Mouse (Mus musculus): ENCODE measurements around the gene Fam227a. TPM values are rescaled to one million over a fixed set of nuclear protein-coding genes. Genes with fewer than 3 reads are reported as not detected.

Fam227a gene
- total and polyA plus RNA-seq, 3 experiments: 0.35 to 0.60 TPM; not detected in 1

DNA sequence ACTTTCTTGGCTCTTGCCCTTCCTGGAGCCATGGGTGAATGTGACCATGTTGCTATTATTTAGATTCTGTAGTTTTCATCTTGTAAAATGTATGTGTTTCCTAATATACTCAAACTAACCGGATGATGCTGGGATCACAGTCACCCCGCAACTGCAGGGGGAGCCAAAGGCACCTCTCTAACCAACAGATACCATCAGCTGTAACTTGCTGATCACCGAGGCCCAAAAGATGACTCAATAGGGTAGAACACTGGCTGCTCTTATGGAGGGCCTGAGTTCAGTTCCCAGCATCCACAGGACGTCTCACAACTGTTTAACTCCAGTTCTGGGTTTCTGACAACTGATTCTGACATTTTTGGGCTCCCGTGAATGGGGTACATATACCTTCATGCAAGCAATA is 42.0 kb downstream of the Fam227a start (continued):
- TF ChIP-seq MXI1 (IDR thresholded peaks at IDR 0.05; ENCODE audit: low read depth, low read length): no peak
- TF ChIP-seq ZNF384 (IDR thresholded peaks at IDR 0.05; ENCODE audit: low read depth, low read length): peak; percentile 32; the same call in 1 of the 2 replicates
- TF ChIP-seq NRF1 (IDR thresholded peaks at IDR 0.05; ENCODE audit: insufficient read depth, low read depth, low read length, poor library complexity, severe bottlenecking): no peak
- TF ChIP-seq USF2 (IDR thresholded peaks at IDR 0.05; ENCODE audit: borderline replicate concordance in 1 of 2, insufficient read depth in 1 of 2, low read depth in 1 of 2, low read length in 2 of 2): no peak
- TF ChIP-seq MAX (IDR thresholded peaks at IDR 0.05; ENCODE audit: low read length): no peak
- TF ChIP-seq UBTF (IDR thresholded peaks at IDR 0.05; ENCODE audit: borderline replicate concordance, insufficient read depth, low read depth, low read length): no peak
- peak; percentile 62 to 72 (median 62) for TF ChIP-seq CTCF (IDR thresholded peaks at IDR 0.05 in 2 of 3, conservative IDR thresholded peaks at IDR 0.05 in 1 of 3; ENCODE audit: control insufficient read depth in 1 of 3, insufficient read depth in 1 of 3, low read depth in 2 of 3, low read length in 3 of 3, poor library complexity in 1 of 3, severe bottlenecking in 1 of 3)

DNA sequence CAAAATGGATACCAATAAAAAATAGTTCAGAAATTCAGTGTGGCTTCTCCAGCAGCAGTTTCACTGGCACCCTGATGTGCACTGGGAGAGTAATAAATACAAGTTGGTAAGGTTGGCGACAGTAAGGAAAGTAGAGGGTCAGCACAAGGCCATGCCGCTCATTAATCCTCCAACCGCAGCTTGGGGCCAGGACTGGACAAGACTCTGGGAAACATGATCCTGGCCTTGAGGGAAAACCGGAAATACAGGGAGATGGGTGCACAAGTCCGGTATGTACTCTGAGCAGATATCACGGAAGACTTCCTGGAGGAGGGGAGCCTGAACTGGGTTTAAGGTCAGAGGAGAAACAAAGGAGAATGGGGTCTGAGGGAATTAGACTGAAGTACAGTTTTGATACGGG is 43.3 kb downstream of the Fam227a start:
- no peak for TF ChIP-seq MXI1 (IDR thresholded peaks at IDR 0.05; ENCODE audit: low read depth, low read length)

DNA sequence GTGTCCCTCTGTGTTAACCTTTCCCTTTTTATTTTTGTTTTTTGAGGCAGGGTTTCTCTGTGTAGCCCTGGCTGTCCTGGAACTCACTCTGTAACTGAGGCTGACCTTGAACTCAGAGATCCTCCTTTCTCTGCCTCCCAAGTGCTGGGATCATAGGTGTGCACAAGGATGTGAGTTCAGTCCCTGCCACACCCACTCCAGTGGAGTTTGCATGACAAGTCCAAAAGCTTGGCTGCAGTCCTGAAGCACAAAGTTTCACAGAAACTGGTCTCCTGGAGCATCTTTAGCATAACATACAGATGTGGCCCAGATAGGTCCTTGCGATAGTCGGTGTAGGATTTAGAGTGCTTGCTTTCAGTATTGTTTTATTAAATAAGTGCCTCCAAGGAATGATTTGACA is 49.5 kb downstream of the Fam227a start:
- H3K9ac ChIP-seq (ENCODE audit: control insufficient read depth, low read depth, low read length, poor library complexity, severe bottlenecking): no peak overlapping the region
- no peaks in the 10 kb centered on the region for H3K4me1 ChIP-seq (ENCODE audit: control insufficient read depth in 1 of 2, insufficient read depth in 2 of 2, low read length in 2 of 2)
- no peaks in the 10 kb centered on the region for H3K79me2 ChIP-seq (ENCODE audit: control insufficient read depth, insufficient read depth, low read length, poor library complexity)
- no peaks in the 10 kb centered on the region for H3K9me3 ChIP-seq (replicated peaks; ENCODE audit: insufficient read depth, low read length)
- no peaks in the 10 kb centered on the region for H3K36me3 ChIP-seq (ENCODE audit: control insufficient read depth in 1 of 2, insufficient read depth in 2 of 2, low read length in 2 of 2)
- no peak overlapping the region for H3K27ac ChIP-seq (ENCODE audit: control insufficient read depth, low read depth, low read length)
- H3K4me3 ChIP-seq (ENCODE audit: control insufficient read depth in 1 of 2, insufficient read depth in 1 of 2, low read depth in 2 of 2, low read length in 2 of 2): no peak overlapping the region
- DNase-seq (ENCODE audit: low read depth, low spot score): no peak
- TF ChIP-seq POLR2AphosphoS5 (IDR thresholded peaks at IDR 0.05; ENCODE audit: borderline replicate concordance, low read depth, low read length) (no peak), USF2 (IDR thresholded peaks at IDR 0.05; ENCODE audit: borderline replicate concordance in 1 of 2, insufficient read depth in 1 of 2, low read depth in 1 of 2, low read length in 2 of 2) (no peak), RCOR1 (IDR thresholded peaks at IDR 0.05; ENCODE audit: low read depth, low read length) (no peak), ZNF384 (IDR thresholded peaks at IDR 0.05; ENCODE audit: low read depth, low read length) (no peak), POLR2AphosphoS2 (IDR thresholded peaks at IDR 0.05; ENCODE audit: low read length) (no peak), KAT2A (conservative IDR thresholded peaks at IDR 0.05; ENCODE audit: low read depth, low read length) (no peak), HCFC1 (IDR thresholded peaks at IDR 0.05; ENCODE audit: low read depth, low read length) (no peak), ELF1 (IDR thresholded peaks at IDR 0.05; ENCODE audit: low read depth, low read length) (no peak), CTCF (IDR thresholded peaks at IDR 0.05 in 2 of 3, conservative IDR thresholded peaks at IDR 0.05 in 1 of 3; ENCODE audit: control insufficient read depth in 1 of 3, insufficient read depth in 1 of 3, low read depth in 2 of 3, low read length in 3 of 3, poor library complexity in 1 of 3, severe bottlenecking in 1 of 3) (no peak), TBP (IDR thresholded peaks at IDR 0.05; ENCODE audit: low read depth, low read length) (no peak), NRF1 (IDR thresholded peaks at IDR 0.05; ENCODE audit: insufficient read depth, low read depth, low read length, poor library complexity, severe bottlenecking) (no peak), ETS1 (IDR thresholded peaks at IDR 0.05; ENCODE audit: low read depth, low read length) (no peak), MAFK (IDR thresholded peaks at IDR 0.05; ENCODE audit: borderline replicate concordance, low read depth, low read length) (no peak)
- no peaks in the 10 kb centered on the region for H3K27me3 ChIP-seq (ENCODE audit: control insufficient read depth in 1 of 2, insufficient read depth in 2 of 2, low read length in 2 of 2)

More for the DNA sequence above, 43.3 kb downstream of the Fam227a start:
- no peaks in the 10 kb centered on the region for H3K27me3 ChIP-seq (ENCODE audit: control insufficient read depth in 1 of 2, insufficient read depth in 2 of 2, low read length in 2 of 2)
- no peak overlapping the region for H3K27ac ChIP-seq (ENCODE audit: control insufficient read depth, low read depth, low read length)
- H3K9me3 ChIP-seq (replicated peaks; ENCODE audit: insufficient read depth, low read length): no peaks in the 10 kb centered on the region
- 0 out of 4 replicates have a peak, but pooled peaks cover 0 to 4% of the 10 kb centered on the region in 2 experiments for H3K4me1 ChIP-seq (ENCODE audit: control insufficient read depth in 1 of 2, insufficient read depth in 2 of 2, low read length in 2 of 2)
- no peak overlapping the region for H3K9ac ChIP-seq (ENCODE audit: control insufficient read depth, low read depth, low read length, poor library complexity, severe bottlenecking)
- H3K36me3 ChIP-seq (ENCODE audit: control insufficient read depth in 1 of 2, insufficient read depth in 2 of 2, low read length in 2 of 2): peaks cover 0 to 3% of the 10 kb centered on the region in 2 experiments; a peak in 2 of 4 replicates
- H3K4me3 ChIP-seq (ENCODE audit: control insufficient read depth in 1 of 2, insufficient read depth in 1 of 2, low read depth in 2 of 2, low read length in 2 of 2): no peak overlapping the region
- no peaks in the 10 kb centered on the region; the same call in 1 of the 2 replicates for H3K79me2 ChIP-seq (ENCODE audit: control insufficient read depth, insufficient read depth, low read length, poor library complexity)
- no peak for DNase-seq (ENCODE audit: low read depth, low spot score)

Data from MEL (cell line).